Mouse (Mus musculus) ES-Bruce4 (cell line): Measurements from ENCODE around the gene Hus1. TPM values are rescaled to one million over a fixed set of nuclear protein-coding genes. Genes with fewer than 3 reads are reported as not detected.

ENCODE experiments used
- H3K27ac ChIP-seq: 2 replicates; pipeline ENCODE4 v1.5.1; 2012; ENCODE audit warnings: low read length, inconsistent platforms; ENCODE audit not compliant: insufficient read depth
- H3K27me3 ChIP-seq: 2 replicates; pipeline ENCODE4 v1.6.1; 2012; ENCODE audit warnings: mild to moderate bottlenecking, low read length, inconsistent platforms; ENCODE audit not compliant: control insufficient read depth, poor library complexity, insufficient read depth, severe bottlenecking
- H3K36me3 ChIP-seq: 2 replicates; pipeline ENCODE4 v1.6.1; 2012; ENCODE audit warnings: inconsistent platforms, mild to moderate bottlenecking, low read length, moderate library complexity; ENCODE audit not compliant: control insufficient read depth, poor library complexity, insufficient read depth, severe bottlenecking
- H3K4me1 ChIP-seq: one replicate; pipeline ENCODE4 v1.8.1; 2011; ENCODE audit warnings: low read length; ENCODE audit not compliant: control insufficient read depth, insufficient read depth
- H3K4me3 ChIP-seq: 2 replicates; pipeline ENCODE4 v1.5.1; 2011; ENCODE audit warnings: low read depth, mild to moderate bottlenecking, low read length
- H3K9ac ChIP-seq: 2 replicates; pipeline ENCODE4 v1.6.1; 2012; ENCODE audit warnings: low read depth, mild to moderate bottlenecking, inconsistent platforms; ENCODE audit not compliant: poor library complexity, severe bottlenecking
- H3K9me3 ChIP-seq: replicated peaks from 2 replicates; pipeline ENCODE4 v1.6.1; 2012; ENCODE audit warnings: mild to moderate bottlenecking, low read length, inconsistent platforms; ENCODE audit not compliant: control insufficient read depth, poor library complexity, insufficient read depth, severe bottlenecking
- CTCF ChIP-seq: IDR thresholded peaks from one replicate; pipeline ENCODE4 v1.8.1; 2011; ENCODE audit warnings: low read depth, low read length
- EP300 ChIP-seq: IDR thresholded peaks from 2 replicates; pipeline ENCODE4 v1.6.1; 2011; ENCODE audit warnings: low read depth, low read length; ENCODE audit not compliant: insufficient read depth
- POLR2A ChIP-seq: IDR thresholded peaks from one replicate; pipeline ENCODE4 v1.8.1; 2011; ENCODE audit warnings: low read length; ENCODE audit not compliant: insufficient read depth
- polyA plus RNA-seq: library from polyadenylated mRNA; stranded (reverse); fragments of >200 nt; gene quantifications from 2 replicates; pipeline ENCODE4 v1.2.4, GENCODE M21; 2011; ENCODE audit warnings: low read depth; ENCODE audit not compliant: missing spikeins, insufficient read depth, insufficient read length

Gene Hus1
- polyA plus RNA-seq, 1 experiment, result 33.7 TPM

DNA sequence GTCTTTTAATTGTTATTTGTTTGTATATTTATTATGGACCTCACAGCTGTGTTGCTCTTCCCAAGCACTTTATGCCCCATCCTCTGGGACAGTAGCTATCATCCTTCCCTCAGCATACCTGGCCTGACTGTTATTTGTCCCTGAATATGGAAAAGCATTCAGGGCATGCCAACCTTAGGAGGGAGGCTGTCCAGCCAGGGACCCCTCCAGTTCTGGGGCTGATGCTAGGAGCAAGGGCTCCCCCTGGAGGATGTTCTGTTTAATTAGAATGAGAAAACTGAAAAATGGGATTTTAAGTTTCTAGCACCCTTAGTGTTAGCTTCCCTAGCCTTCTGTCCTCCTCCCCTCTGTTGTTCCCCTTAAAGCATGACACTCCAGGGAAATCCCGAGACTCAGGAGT, 55.3 kb downstream of the Hus1 start:
- TF ChIP-seq EP300 (no peak), CTCF (peak; percentile 59)
- H3K27ac ChIP-seq, result no peak overlapping the region
- no peaks in the 10 kb centered on the region for H3K27me3 ChIP-seq
- no peak overlapping the region for H3K9ac ChIP-seq
- no peak overlapping the region for H3K4me3 ChIP-seq
- H3K36me3 ChIP-seq, result no peaks in the 10 kb centered on the region
- H3K9me3 ChIP-seq, result no peaks in the 10 kb centered on the region
- no peaks in the 10 kb centered on the region for H3K4me1 ChIP-seq

- Histone ChIP-seq H3K4me1 (no peaks in the 10 kb centered on the region), H3K9me3 (no peaks in the 10 kb centered on the region), H3K36me3 (no peaks in the 10 kb centered on the region), H3K27me3 (no peaks in the 10 kb centered on the region), H3K9ac (no peak overlapping the region), H3K4me3 (no peak overlapping the region), H3K27ac (no peak overlapping the region)
- TF ChIP-seq POLR2A (no peak), EP300 (no peak), CTCF (no peak)
Observed at GRCm38 (mm10) chr11:8949765-8950430, 61.1 kb downstream of the Hus1 start.

GRCm38 (mm10) chr11:8948871-8949270, 62.1 kb downstream of the Hus1 start:
- TF ChIP-seq CTCF (no peak), POLR2A (no peak), EP300 (no peak)
- no peak overlapping the region for H3K9ac ChIP-seq

DNA sequence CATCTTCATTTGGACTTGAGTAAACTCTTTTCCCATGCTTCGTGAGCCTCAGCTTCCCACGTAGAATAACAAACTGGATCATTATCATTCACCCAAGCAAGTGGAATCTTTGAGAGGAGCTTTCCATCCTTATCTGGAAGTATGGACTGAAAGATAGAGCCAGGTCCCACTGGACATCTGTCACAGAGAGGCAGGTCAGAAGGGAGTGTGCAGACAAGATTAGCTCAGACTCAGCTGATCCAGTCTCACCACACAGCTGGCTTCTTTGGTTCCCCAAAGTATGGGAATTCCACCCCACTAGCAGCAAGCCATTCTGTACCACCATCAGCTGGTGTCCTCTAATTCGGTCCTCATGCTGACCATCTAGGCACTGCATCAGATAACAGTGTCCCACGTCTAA, 66.9 kb downstream of the Hus1 start:
- no peak overlapping the region for H3K27ac ChIP-seq
- H3K9ac ChIP-seq, result no peak overlapping the region
- H3K4me1 ChIP-seq, result no peaks in the 10 kb centered on the region
- H3K9me3 ChIP-seq, result no peaks in the 10 kb centered on the region
- H3K4me3 ChIP-seq, result no peak overlapping the region
- H3K36me3 ChIP-seq, result no peaks in the 10 kb centered on the region
- 0 out of 2 replicates have a peak, but pooled peaks cover under 1% of the 10 kb centered on the region for H3K27me3 ChIP-seq
- TF ChIP-seq POLR2A, result no peak
- TF ChIP-seq EP300, result no peak
- TF ChIP-seq CTCF, result no peak

More at GRCm38 (mm10) chr11:8948871-8949270, 62.1 kb downstream of the Hus1 start:
- H3K4me3 ChIP-seq, result no peak overlapping the region
- H3K4me1 ChIP-seq, result no peaks in the 10 kb centered on the region
- no peaks in the 10 kb centered on the region for H3K9me3 ChIP-seq
- H3K36me3 ChIP-seq, result no peaks in the 10 kb centered on the region
- no peaks in the 10 kb centered on the region for H3K27me3 ChIP-seq
- no peak overlapping the region for H3K27ac ChIP-seq

Other genes starting within 250 kb of the Hus1 start
- gene Pkd1l1, start 37.9 kb downstream of the Hus1 start, polyA plus RNA-seq, result 0.64 and 0.82 TPM in 2 replicates
- gene Gm11992, start 37.4 kb upstream of the Hus1 start, polyA plus RNA-seq, result 0.33 and 0.55 TPM in 2 replicates
- gene Sun3, start 37.8 kb upstream of the Hus1 start, polyA plus RNA-seq, result not detected in 2 replicates
- 166 and 190 TPM in 2 replicates for gene Upp1, start 106.9 kb upstream of the Hus1 start, polyA plus RNA-seq
- not detected in 2 replicates for gene Abca13, start 180.8 kb upstream of the Hus1 start, polyA plus RNA-seq